Mouse (Mus musculus) hindbrain, postnatal 0 days (tissue): ENCODE measurements around the gene Ide. TPM values are rescaled to one million over a fixed set of nuclear protein-coding genes. Genes with fewer than 3 reads are reported as not detected.

ENCODE experiments used
- ATAC-seq: fragments of 200-750 bp; cut with Nextera tagmentation; 2 replicates; pipeline ENCODE4 v1.8.0; 2017; ENCODE audit warnings: mild to moderate bottlenecking, moderate TSS enrichment, moderate library complexity
- DNase-seq: peaks from one replicate; pipeline ENCODE4 v3.0.0-alpha.2; 2015; ENCODE audit warnings: low spot score
- H3K27ac ChIP-seq: fragments of 300-500 bp; sonication (generic); 2 replicates; pipeline ENCODE4 v1.5.1; 2014; ENCODE audit warnings: mild to moderate bottlenecking
- H3K27me3 ChIP-seq: fragments of 300-500 bp; sonication (generic); 2 replicates; pipeline ENCODE4 v1.6.1; 2014; ENCODE audit warnings: low read length, mixed read lengths; ENCODE audit not compliant: insufficient read depth
- H3K36me3 ChIP-seq: fragments of 300-500 bp; sonication (generic); 2 replicates; pipeline ENCODE4 v1.6.1; 2014; ENCODE audit warnings: low read length, mixed read lengths; ENCODE audit not compliant: insufficient read depth
- H3K4me1 ChIP-seq: fragments of 300-500 bp; sonication (generic); 2 replicates; pipeline ENCODE4 v1.6.1; 2014; ENCODE audit warnings: antibody characterized with exemption, low read length, mixed read lengths; ENCODE audit not compliant: insufficient read depth
- H3K4me2 ChIP-seq: fragments of 300-500 bp; sonication (generic); 2 replicates; pipeline ENCODE4 v1.6.1; 2014; ENCODE audit warnings: low read depth, mild to moderate bottlenecking, low read length, moderate library complexity, mixed read lengths
- H3K4me3 ChIP-seq: fragments of 300-500 bp; sonication (generic); 2 replicates; pipeline ENCODE4 v1.5.1; 2014; ENCODE audit warnings: low read length
- H3K9ac ChIP-seq: fragments of 300-500 bp; sonication (generic); replicated peaks from 2 replicates; pipeline ENCODE4 v1.6.1; 2014; ENCODE audit warnings: mild to moderate bottlenecking, low read length, moderate library complexity, mixed read lengths
- H3K9me3 ChIP-seq: fragments of 300-500 bp; sonication (generic); 2 replicates; pipeline ENCODE4 v1.6.1; 2016; ENCODE audit warnings: low read length, mixed read lengths
- CTCF ChIP-seq: IDR thresholded peaks from 2 replicates; pipeline ENCODE4 v1.5.1; 2016; ENCODE audit warnings: antibody characterized with exemption, control low read depth, low read depth
- WGBS: fragments of 180-500 bp; shearing (Covaris S2); extraction: QIAGEN DNeasy Blood & Tissue Kit; methylation state at CpG from one replicate; pipeline ENCODE4 v1.1.7; 2014; 5-methylcytosine and 5-hydroxymethylcytosine counted together
- polyA plus RNA-seq: library from polyadenylated mRNA; unstranded; fragments of >200 nt; fragmentation: Nextera tagmentation; extraction: Ambion mirVana; gene quantifications from 2 replicates; pipeline ENCODE4 v1.2.1, GENCODE M21; 2015
- total RNA-seq: library from RNA; depleted of rRNA; stranded (reverse); fragments of >200 nt; gene quantifications from 2 replicates; pipeline ENCODE4 v1.2.3, GENCODE M21; 2014

Gene Ide
- total and polyA plus RNA-seq, 2 experiments from 2014 or later, result 29.1 to 40.5 TPM

GRCm38 (mm10) chr19:37360044-37360443 is 22.4 kb upstream of the Ide start:
- H3K27me3 ChIP-seq, result no peaks in the 10 kb centered on the region
- H3K27ac ChIP-seq, result no peak overlapping the region
- no peaks in the 10 kb centered on the region for H3K9me3 ChIP-seq
- WGBS, result 82% methylated on average over 5 of the region's 5 CpGs
- TF ChIP-seq CTCF, result no peak
- no peaks in the 10 kb centered on the region for H3K36me3 ChIP-seq
- H3K9ac ChIP-seq, result no peak overlapping the region
- H3K4me2 ChIP-seq, result no peak overlapping the region
- ATAC-seq, result no peak
- DNase-seq, result no peak
- no peak overlapping the region for H3K4me3 ChIP-seq
- H3K4me1 ChIP-seq, result no peaks in the 10 kb centered on the region

- no peak overlapping the region for H3K4me2 ChIP-seq
- H3K4me3 ChIP-seq, result no peak overlapping the region
- peaks cover 4% of the 10 kb centered on the region; the same call in 1 of the 2 replicates for H3K9me3 ChIP-seq
- no peak for DNase-seq
- TF ChIP-seq CTCF, result no peak
- no peaks in the 10 kb centered on the region for H3K36me3 ChIP-seq
- no peak overlapping the region for H3K9ac ChIP-seq
- no peaks in the 10 kb centered on the region for H3K27me3 ChIP-seq
- no peaks in the 10 kb centered on the region for H3K4me1 ChIP-seq
- H3K27ac ChIP-seq, result no peak overlapping the region
- no peak for ATAC-seq
- WGBS, result 97% methylated on average over 6 of the region's 6 CpGs
These were observed 15.7 kb upstream of the Ide start for GRCm38 (mm10) chr19:37353331-37353730.

GRCm38 (mm10) chr19:37352756-37353155 is 15.1 kb upstream of the Ide start:
- Histone ChIP-seq H3K9ac (no peak overlapping the region), H3K27ac (no peak overlapping the region), H3K4me3 (no peak overlapping the region), H3K36me3 (no peaks in the 10 kb centered on the region), H3K27me3 (no peaks in the 10 kb centered on the region), H3K4me2 (no peak overlapping the region), H3K9me3 (peaks cover 4% of the 10 kb centered on the region; the same call in 1 of the 2 replicates), H3K4me1 (no peaks in the 10 kb centered on the region)
- no peak for ATAC-seq
- no peak for TF ChIP-seq CTCF
- WGBS, result 94% methylated on average over 3 of the region's 3 CpGs
- no peak for DNase-seq

- Histone ChIP-seq H3K9me3 (peaks cover 4% of the 10 kb centered on the region; the same call in 1 of the 2 replicates), H3K4me2 (no peak overlapping the region), H3K4me3 (no peak overlapping the region), H3K27me3 (no peaks in the 10 kb centered on the region), H3K9ac (no peak overlapping the region), H3K36me3 (no peaks in the 10 kb centered on the region), H3K4me1 (no peaks in the 10 kb centered on the region), H3K27ac (no peak overlapping the region)
- ATAC-seq (no peak), DNase-seq (no peak)
- TF ChIP-seq CTCF, result no peak
These were observed 11.3 kb upstream of the Ide start for GRCm38 (mm10) chr19:37348952-37349351.

GRCm38 (mm10) chr19:37348331-37348730 is 10.7 kb upstream of the Ide start:
- Histone ChIP-seq H3K9me3 (peaks cover 4% of the 10 kb centered on the region; the same call in 1 of the 2 replicates), H3K4me2 (no peak overlapping the region), H3K27me3 (no peaks in the 10 kb centered on the region), H3K27ac (no peak overlapping the region), H3K9ac (no peak overlapping the region), H3K36me3 (no peaks in the 10 kb centered on the region), H3K4me1 (no peaks in the 10 kb centered on the region), H3K4me3 (no peak overlapping the region)
- 75% methylated on average over 10 of the region's 10 CpGs for WGBS
- TF ChIP-seq CTCF, result no peak
- ATAC-seq, result no peak
- DNase-seq, result peak; percentile 9

GRCm38 (mm10) chr19:37346258-37346657 is 8.6 kb upstream of the Ide start:
- no peak overlapping the region for H3K4me2 ChIP-seq
- no peak overlapping the region for H3K4me3 ChIP-seq
- no peaks in the 10 kb centered on the region for H3K36me3 ChIP-seq
- H3K27me3 ChIP-seq, result no peaks in the 10 kb centered on the region
- TF ChIP-seq CTCF, result no peak
- H3K9me3 ChIP-seq, result no peaks in the 10 kb centered on the region
- 73% methylated on average over 3 of the region's 3 CpGs for WGBS
- DNase-seq (no peak), ATAC-seq (no peak)
- no peak overlapping the region for H3K9ac ChIP-seq
- H3K27ac ChIP-seq, result no peak overlapping the region
- no peaks in the 10 kb centered on the region for H3K4me1 ChIP-seq

GRCm38 (mm10) chr19:37343899-37344298 is 6.2 kb upstream of the Ide start:
- Histone ChIP-seq H3K4me3 (no peak overlapping the region), H3K27me3 (no peaks in the 10 kb centered on the region), H3K27ac (no peak overlapping the region), H3K9ac (no peak overlapping the region), H3K4me2 (no peak overlapping the region), H3K36me3 (no peaks in the 10 kb centered on the region), H3K9me3 (no peaks in the 10 kb centered on the region), H3K4me1 (no peaks in the 10 kb centered on the region)
- no peak for ATAC-seq
- WGBS, result 85% methylated on average over 5 of the region's 5 CpGs
- TF ChIP-seq CTCF, result no peak
- DNase-seq, result no peak
